Mouse (Mus musculus): ENCODE measurements at regions not wholly inside any gene's neighbourhood (a gene's known extent, or its start where the extent isn't known, plus 50 kb on each side); places are given as distances from the start of the nearest gene placed in this dataset.

- Histone ChIP-seq H3K36me3 (replicated peaks) (no peaks in the 10 kb centered on the region), H3K27me3 (ENCODE audit: insufficient read depth, low read length) (no peaks in the 10 kb centered on the region), H3K4me3 (ENCODE audit: low read depth, low read length) (no peak overlapping the region), H3K4me1 (ENCODE audit: insufficient read depth, low read depth, low read length) (no peaks in the 10 kb centered on the region), H3K9me3 (replicated peaks) (no peaks in the 10 kb centered on the region)
- no peak for DNase-seq (ENCODE audit: low spot score)
- TF ChIP-seq GATA1 (IDR thresholded peaks at IDR 0.05; ENCODE audit: borderline replicate concordance, low read length) = no peak
- no peak for TF ChIP-seq POLR2AphosphoS5 (IDR thresholded peaks at IDR 0.05; ENCODE audit: insufficient replicate concordance, low read depth, low read length)
- TF ChIP-seq CTCF (IDR thresholded peaks at IDR 0.05; ENCODE audit: low read depth, low read length) = no peak
- TF ChIP-seq GATA2 (IDR thresholded peaks at IDR 0.05; ENCODE audit: borderline replicate concordance, low read depth, low read length) = no peak
- no peak for TF ChIP-seq TAL1 (conservative IDR thresholded peaks at IDR 0.05; ENCODE audit: low read depth, low read length)
- no peak for ATAC-seq (ENCODE audit: extremely low read depth, insufficient number of reproducible peaks, low FRiP score, poor library complexity, severe bottlenecking)
Observed at GRCm38 (mm10) chr16:55418871-55419270, 121.1 kb upstream of the Zpld1 start.

DNA sequence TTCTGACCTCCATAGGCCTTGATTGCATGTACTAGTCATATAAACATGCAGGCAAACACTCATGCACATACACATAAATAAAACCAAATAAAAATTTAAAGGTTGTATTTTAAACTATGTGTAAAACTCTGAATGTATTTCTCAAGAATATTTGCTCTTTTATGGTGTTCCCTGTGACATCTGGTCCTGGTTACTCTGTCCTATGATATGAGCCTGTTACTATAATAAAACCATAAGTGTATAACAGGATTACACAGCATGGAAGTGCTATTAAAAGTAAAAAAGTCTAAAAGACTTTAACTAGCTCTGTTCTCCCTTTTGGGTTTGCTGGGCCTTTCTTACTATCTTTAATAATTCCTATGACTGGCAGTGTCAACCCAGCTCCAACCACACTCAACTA is 103.0 kb upstream of the Zpld1 start:
- Histone ChIP-seq H3K4me1 (ENCODE audit: insufficient read depth, low read depth, low read length) (no peaks in the 10 kb centered on the region), H3K4me3 (ENCODE audit: low read depth, low read length) (no peak overlapping the region), H3K9me3 (replicated peaks) (no peaks in the 10 kb centered on the region), H3K27me3 (ENCODE audit: insufficient read depth, low read length) (no peaks in the 10 kb centered on the region), H3K36me3 (replicated peaks) (no peaks in the 10 kb centered on the region)
- no peak for TF ChIP-seq GATA1 (IDR thresholded peaks at IDR 0.05; ENCODE audit: borderline replicate concordance, low read length)
- TF ChIP-seq GATA2 (IDR thresholded peaks at IDR 0.05; ENCODE audit: borderline replicate concordance, low read depth, low read length) = no peak
- TF ChIP-seq POLR2AphosphoS5 (IDR thresholded peaks at IDR 0.05; ENCODE audit: insufficient replicate concordance, low read depth, low read length) = no peak
- TF ChIP-seq TAL1 (conservative IDR thresholded peaks at IDR 0.05; ENCODE audit: low read depth, low read length) = no peak
- no peak for TF ChIP-seq CTCF (IDR thresholded peaks at IDR 0.05; ENCODE audit: low read depth, low read length)
- DNase-seq (ENCODE audit: low spot score) (no peak), ATAC-seq (ENCODE audit: extremely low read depth, insufficient number of reproducible peaks, low FRiP score, poor library complexity, severe bottlenecking) (no peak)

GRCm38 (mm10) chr16:55394864-55395263 is 97.1 kb upstream of the Zpld1 start:
- no peaks in the 10 kb centered on the region for H3K27me3 ChIP-seq (ENCODE audit: insufficient read depth, low read length)
- TF ChIP-seq CTCF (IDR thresholded peaks at IDR 0.05; ENCODE audit: low read depth, low read length) (no peak), GATA1 (IDR thresholded peaks at IDR 0.05; ENCODE audit: borderline replicate concordance, low read length) (no peak), TAL1 (conservative IDR thresholded peaks at IDR 0.05; ENCODE audit: low read depth, low read length) (no peak), POLR2AphosphoS5 (IDR thresholded peaks at IDR 0.05; ENCODE audit: insufficient replicate concordance, low read depth, low read length) (no peak), GATA2 (IDR thresholded peaks at IDR 0.05; ENCODE audit: borderline replicate concordance, low read depth, low read length) (no peak)
- H3K4me1 ChIP-seq (ENCODE audit: insufficient read depth, low read depth, low read length) = no peaks in the 10 kb centered on the region
- H3K36me3 ChIP-seq (replicated peaks) = no peaks in the 10 kb centered on the region
- H3K9me3 ChIP-seq (replicated peaks) = no peaks in the 10 kb centered on the region
- no peak overlapping the region for H3K4me3 ChIP-seq (ENCODE audit: low read depth, low read length)
- no peak for DNase-seq (ENCODE audit: low spot score)
- no peak for ATAC-seq (ENCODE audit: extremely low read depth, insufficient number of reproducible peaks, low FRiP score, poor library complexity, severe bottlenecking)

DNA sequence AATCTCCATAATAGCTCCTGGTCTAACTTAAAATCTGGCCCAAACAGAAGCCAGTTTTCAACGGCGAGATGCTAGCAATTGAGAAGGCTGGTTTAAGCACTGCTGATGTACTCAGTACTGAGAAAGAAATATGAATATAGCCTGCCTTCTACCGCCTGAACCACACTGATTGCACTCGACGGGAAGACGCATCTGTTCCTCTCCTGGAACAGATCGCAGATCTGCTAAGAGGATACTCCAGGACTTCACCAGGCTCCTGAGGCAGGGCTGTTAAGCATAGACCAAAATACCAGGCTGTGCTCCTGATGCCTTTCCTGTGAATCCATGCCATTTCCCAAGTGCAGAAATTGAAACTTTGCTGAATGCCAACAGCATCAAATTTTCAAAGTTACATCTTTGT is 92.6 kb upstream of the Zpld1 start:
- DNase-seq (ENCODE audit: low spot score) (no peak), ATAC-seq (ENCODE audit: extremely low read depth, insufficient number of reproducible peaks, low FRiP score, poor library complexity, severe bottlenecking) (no peak)
- no peak for TF ChIP-seq POLR2AphosphoS5 (IDR thresholded peaks at IDR 0.05; ENCODE audit: insufficient replicate concordance, low read depth, low read length)
- TF ChIP-seq TAL1 (conservative IDR thresholded peaks at IDR 0.05; ENCODE audit: low read depth, low read length) = no peak
- no peak for TF ChIP-seq GATA2 (IDR thresholded peaks at IDR 0.05; ENCODE audit: borderline replicate concordance, low read depth, low read length)
- no peak for TF ChIP-seq CTCF (IDR thresholded peaks at IDR 0.05; ENCODE audit: low read depth, low read length)
- no peak for TF ChIP-seq GATA1 (IDR thresholded peaks at IDR 0.05; ENCODE audit: borderline replicate concordance, low read length)
- H3K27me3 ChIP-seq (ENCODE audit: insufficient read depth, low read length) = no peaks in the 10 kb centered on the region
- H3K4me1 ChIP-seq (ENCODE audit: insufficient read depth, low read depth, low read length) = no peaks in the 10 kb centered on the region
- no peak overlapping the region for H3K4me3 ChIP-seq (ENCODE audit: low read depth, low read length)
- no peaks in the 10 kb centered on the region for H3K36me3 ChIP-seq (replicated peaks)
- H3K9me3 ChIP-seq (replicated peaks) = no peaks in the 10 kb centered on the region

GRCm38 (mm10) chr16:55379996-55380395 is 82.2 kb upstream of the Zpld1 start:
- TF ChIP-seq GATA1 (IDR thresholded peaks at IDR 0.05; ENCODE audit: borderline replicate concordance, low read length) (no peak), TAL1 (conservative IDR thresholded peaks at IDR 0.05; ENCODE audit: low read depth, low read length) (no peak), GATA2 (IDR thresholded peaks at IDR 0.05; ENCODE audit: borderline replicate concordance, low read depth, low read length) (no peak), POLR2AphosphoS5 (IDR thresholded peaks at IDR 0.05; ENCODE audit: insufficient replicate concordance, low read depth, low read length) (no peak), CTCF (IDR thresholded peaks at IDR 0.05; ENCODE audit: low read depth, low read length) (no peak)
- no peaks in the 10 kb centered on the region for H3K9me3 ChIP-seq (replicated peaks)
- no peak overlapping the region for H3K4me3 ChIP-seq (ENCODE audit: low read depth, low read length)
- H3K27me3 ChIP-seq (ENCODE audit: insufficient read depth, low read length) = no peaks in the 10 kb centered on the region
- H3K36me3 ChIP-seq (replicated peaks) = no peaks in the 10 kb centered on the region
- ATAC-seq (ENCODE audit: extremely low read depth, insufficient number of reproducible peaks, low FRiP score, poor library complexity, severe bottlenecking) (no peak), DNase-seq (ENCODE audit: low spot score) (no peak)
- H3K4me1 ChIP-seq (ENCODE audit: insufficient read depth, low read depth, low read length) = no peaks in the 10 kb centered on the region

GRCm38 (mm10) chr16:55379189-55379588 is 81.4 kb upstream of the Zpld1 start:
- Histone ChIP-seq H3K27me3 (ENCODE audit: insufficient read depth, low read length) (no peaks in the 10 kb centered on the region), H3K4me1 (ENCODE audit: insufficient read depth, low read depth, low read length) (no peaks in the 10 kb centered on the region), H3K9me3 (replicated peaks) (no peaks in the 10 kb centered on the region), H3K36me3 (replicated peaks) (no peaks in the 10 kb centered on the region), H3K4me3 (ENCODE audit: low read depth, low read length) (no peak overlapping the region)
- no peak for ATAC-seq (ENCODE audit: extremely low read depth, insufficient number of reproducible peaks, low FRiP score, poor library complexity, severe bottlenecking)
- TF ChIP-seq POLR2AphosphoS5 (IDR thresholded peaks at IDR 0.05; ENCODE audit: insufficient replicate concordance, low read depth, low read length) (no peak), TAL1 (conservative IDR thresholded peaks at IDR 0.05; ENCODE audit: low read depth, low read length) (no peak), CTCF (IDR thresholded peaks at IDR 0.05; ENCODE audit: low read depth, low read length) (no peak), GATA1 (IDR thresholded peaks at IDR 0.05; ENCODE audit: borderline replicate concordance, low read length) (no peak), GATA2 (IDR thresholded peaks at IDR 0.05; ENCODE audit: borderline replicate concordance, low read depth, low read length) (no peak)
- no peak for DNase-seq (ENCODE audit: low spot score)
